Mouse (Mus musculus) kidney, embryonic 15.5 days (tissue): ENCODE data around the gene Aspn. TPM values are rescaled to one million over a fixed set of nuclear protein-coding genes. Genes with fewer than 3 reads are reported as not detected.

Source experiments
- ATAC-seq: fragments of 200-750 bp; cut with Nextera tagmentation; replicated peaks from 2 replicates; pipeline ENCODE4 v1.8.0; 2017; ENCODE audit warnings: moderate TSS enrichment; ENCODE audit not compliant: low FRiP score
- H3K27ac ChIP-seq: fragments of 300-500 bp; sonication (generic); 2 replicates; pipeline ENCODE4 v1.5.1; 2015; ENCODE audit warnings: mild to moderate bottlenecking, inconsistent platforms
- H3K27me3 ChIP-seq: fragments of 300-500 bp; sonication (generic); 2 replicates; pipeline ENCODE4 v1.6.1; 2015; ENCODE audit warnings: inconsistent platforms
- H3K36me3 ChIP-seq: fragments of 300-500 bp; sonication (generic); 2 replicates; pipeline ENCODE4 v1.6.1; 2015; ENCODE audit warnings: inconsistent platforms
- H3K4me1 ChIP-seq: fragments of 300-500 bp; sonication (generic); 2 replicates; pipeline ENCODE4 v1.6.1; 2015; ENCODE audit warnings: inconsistent platforms
- H3K4me2 ChIP-seq: fragments of 300-500 bp; sonication (generic); 2 replicates; pipeline ENCODE4 v1.6.1; 2015; ENCODE audit warnings: moderate library complexity, mild to moderate bottlenecking, inconsistent platforms
- H3K4me3 ChIP-seq: fragments of 300-500 bp; sonication (generic); replicated peaks from 2 replicates; pipeline ENCODE4 v1.5.1; 2015; ENCODE audit warnings: mild to moderate bottlenecking, inconsistent platforms
- H3K9ac ChIP-seq: fragments of 300-500 bp; sonication (generic); 2 replicates; pipeline ENCODE4 v1.6.1; 2015; ENCODE audit warnings: mild to moderate bottlenecking, inconsistent platforms
- H3K9me3 ChIP-seq: fragments of 300-500 bp; sonication (generic); replicated peaks from 2 replicates; pipeline ENCODE4 v1.6.1; 2016; ENCODE audit warnings: inconsistent platforms
- WGBS: fragments of 180-500 bp; shearing (Covaris S2); methylation state at CpG from one replicate; pipeline ENCODE4 v1.1.7; 2015; ENCODE audit warnings: mixed read lengths; 5-methylcytosine and 5-hydroxymethylcytosine counted together
- polyA plus RNA-seq: library from polyadenylated mRNA; unstranded; fragments of >200 nt; fragmentation: Nextera tagmentation; extraction: Ambion mirVana; gene quantifications from 2 replicates; pipeline ENCODE4 v1.2.1, GENCODE M21; 2015

Gene Aspn
- 18.3 and 23.7 TPM in 2 replicates for polyA plus RNA-seq

DNA sequence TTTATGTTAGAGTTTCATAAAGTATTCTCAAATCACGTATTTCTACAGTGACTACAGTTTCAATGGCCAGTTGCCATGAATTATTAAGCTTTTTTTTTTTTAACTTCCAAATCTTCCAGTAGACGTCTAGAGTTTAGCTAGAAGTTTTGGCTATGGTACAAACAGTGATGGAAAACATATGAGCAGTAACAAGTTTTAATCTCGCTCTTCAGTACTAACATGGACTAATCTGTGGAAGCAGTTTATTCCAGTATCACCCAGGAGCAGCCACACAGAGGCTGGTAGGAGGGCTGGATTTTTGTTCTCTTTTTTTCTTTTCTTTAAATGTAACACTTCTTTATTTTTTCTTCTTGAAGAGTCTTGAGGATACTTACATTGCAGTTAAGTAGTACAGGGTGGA is at the start of gene Aspn:
Aspn (plus strand) TSS at position 165 of the 400 bp plus-strand sequence.
- H3K4me1 ChIP-seq: 0 out of 2 replicates have a peak, but pooled peaks cover 3% of the 10 kb centered on the region
- ATAC-seq: no peak

GRCm38 (mm10) chr13:49504510-49504909 is 39.7 kb upstream of the Aspn start, which contains the start of gene Ecm2:
TSS of gene Ecm2 (plus strand) at chr13:49504810.
- Histone ChIP-seq H3K4me1 (peaks cover 3% of the 10 kb centered on the region; the same call in 1 of the 2 replicates), H3K4me3 (no peak within 1 kb of the TSS), H3K36me3 (no peaks in the 10 kb centered on the region), H3K9ac (no peak within 1 kb of the TSS), H3K27ac (no peak within 1 kb of the TSS), H3K9me3 (no peaks in the 10 kb centered on the region), H3K4me2 (no peak within 1 kb of the TSS), H3K27me3 (no peaks in the 10 kb centered on the region)
- no peak for ATAC-seq
- WGBS: 70% methylated on average over 4 of the region's 4 CpGs

More for the DNA sequence above, at the start of gene Aspn:
- no peaks in the 10 kb centered on the region for H3K36me3 ChIP-seq
- no peak within 1 kb of the TSS for H3K4me3 ChIP-seq
- no peak within 1 kb of the TSS for H3K9ac ChIP-seq
- no peaks in the 10 kb centered on the region for H3K9me3 ChIP-seq
- 62% methylated on average over 3 of the region's 3 CpGs for WGBS
- no peaks in the 10 kb centered on the region for H3K27me3 ChIP-seq
- H3K27ac ChIP-seq: peak within 1 kb of the TSS; percentile 54; the same call in 1 of the 2 replicates
- H3K4me2 ChIP-seq: no peak within 1 kb of the TSS

GRCm38 (mm10) chr13:49505776-49506175 is 38.5 kb upstream of the Aspn start:
- H3K9me3 ChIP-seq: no peaks in the 10 kb centered on the region
- no peak overlapping the region for H3K9ac ChIP-seq
- H3K4me1 ChIP-seq: peaks cover 3% of the 10 kb centered on the region; the same call in 1 of the 2 replicates
- no peak overlapping the region for H3K27ac ChIP-seq
- no peak overlapping the region for H3K4me2 ChIP-seq
- no peak overlapping the region for H3K4me3 ChIP-seq
- no peaks in the 10 kb centered on the region for H3K36me3 ChIP-seq
- WGBS: 81% methylated on average over 4 of the region's 4 CpGs
- no peaks in the 10 kb centered on the region for H3K27me3 ChIP-seq
- ATAC-seq: no peak

GRCm38 (mm10) chr13:49507176-49507575 is 37.1 kb upstream of the Aspn start:
- Histone ChIP-seq H3K27ac (no peak overlapping the region), H3K4me2 (no peak overlapping the region), H3K27me3 (no peaks in the 10 kb centered on the region), H3K9me3 (no peaks in the 10 kb centered on the region), H3K4me3 (no peak overlapping the region), H3K4me1 (peaks cover 3% of the 10 kb centered on the region; the same call in 1 of the 2 replicates), H3K9ac (no peak overlapping the region), H3K36me3 (no peaks in the 10 kb centered on the region)
- ATAC-seq: no peak
- WGBS: 66% methylated on average over 3 of the region's 3 CpGs

DNA sequence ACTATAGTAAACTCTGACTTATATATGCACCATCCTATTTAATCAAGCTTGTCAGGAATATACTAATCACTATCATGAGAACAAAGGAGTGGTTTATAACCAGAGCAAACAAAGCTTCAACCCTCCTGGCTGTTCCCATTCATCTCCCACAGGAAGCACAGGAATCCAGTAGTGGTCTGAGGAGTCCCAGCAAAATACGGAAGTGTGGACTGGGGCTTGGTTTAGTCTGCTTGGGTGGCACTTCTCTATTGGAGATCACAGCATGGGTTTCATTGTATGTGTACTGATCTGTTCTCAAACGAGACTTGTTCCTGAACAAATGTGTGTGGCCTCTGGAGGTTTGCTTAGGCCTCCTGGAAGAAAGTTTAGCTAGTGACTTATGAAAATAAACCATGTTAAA is 25.5 kb upstream of the Aspn start:
- Histone ChIP-seq H3K9ac (no peak overlapping the region), H3K4me2 (no peak overlapping the region), H3K27me3 (no peaks in the 10 kb centered on the region), H3K27ac (no peak overlapping the region), H3K9me3 (no peaks in the 10 kb centered on the region), H3K4me1 (no peaks in the 10 kb centered on the region), H3K4me3 (no peak overlapping the region), H3K36me3 (no peaks in the 10 kb centered on the region)
- ATAC-seq: no peak
- WGBS: 50% methylated on average over 2 of the region's 2 CpGs

- Histone ChIP-seq H3K9ac (no peak overlapping the region), H3K4me1 (no peaks in the 10 kb centered on the region), H3K27me3 (no peaks in the 10 kb centered on the region), H3K4me3 (no peak overlapping the region), H3K36me3 (no peaks in the 10 kb centered on the region), H3K4me2 (no peak overlapping the region), H3K27ac (no peak overlapping the region), H3K9me3 (no peaks in the 10 kb centered on the region)
- 71% methylated on average over 2 of the region's 2 CpGs for WGBS
- ATAC-seq: no peak
Observed at GRCm38 (mm10) chr13:49526235-49526634, 18.0 kb upstream of the Aspn start.

DNA sequence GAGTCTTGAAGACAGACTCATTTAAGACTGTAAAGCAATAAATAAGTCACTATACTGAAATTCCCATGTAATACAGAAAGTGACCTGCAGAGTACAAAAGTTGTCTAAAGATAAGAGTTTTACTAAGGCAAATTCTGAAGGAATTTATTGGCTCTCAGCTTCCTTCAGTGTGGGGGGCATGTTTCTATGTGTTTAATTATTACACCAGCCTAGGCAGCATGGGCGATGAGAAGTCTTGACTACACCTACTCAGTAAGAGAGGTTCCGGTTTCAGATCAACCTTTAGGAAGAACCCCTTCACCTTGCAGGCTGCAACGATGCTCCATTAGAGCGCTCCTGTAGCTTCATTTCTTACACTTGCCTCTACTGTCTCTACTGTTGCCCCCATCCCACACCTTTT is 13.6 kb upstream of the Aspn start:
- Histone ChIP-seq H3K4me2 (no peak overlapping the region), H3K9ac (no peak overlapping the region), H3K36me3 (no peaks in the 10 kb centered on the region), H3K9me3 (no peaks in the 10 kb centered on the region), H3K4me1 (no peaks in the 10 kb centered on the region), H3K27ac (no peak overlapping the region), H3K4me3 (no peak overlapping the region), H3K27me3 (no peaks in the 10 kb centered on the region)
- ATAC-seq: no peak
- 95% methylated on average over 4 of the region's 4 CpGs for WGBS

GRCm38 (mm10) chr13:49536946-49537345 is 7.3 kb upstream of the Aspn start:
- Histone ChIP-seq H3K4me2 (no peak overlapping the region), H3K27ac (no peak overlapping the region), H3K9ac (no peak overlapping the region), H3K9me3 (no peaks in the 10 kb centered on the region), H3K4me1 (no peaks in the 10 kb centered on the region), H3K4me3 (no peak overlapping the region), H3K27me3 (no peaks in the 10 kb centered on the region), H3K36me3 (no peaks in the 10 kb centered on the region)
- no peak for ATAC-seq
- WGBS: 94% methylated on average over 1 of the region's 1 CpGs

GRCm38 (mm10) chr13:49538693-49539092 is 5.5 kb upstream of the Aspn start:
- WGBS: 86% methylated on average over 1 of the region's 1 CpGs
- ATAC-seq: no peak
- Histone ChIP-seq H3K4me3 (no peak overlapping the region), H3K4me2 (no peak overlapping the region), H3K36me3 (no peaks in the 10 kb centered on the region), H3K4me1 (no peaks in the 10 kb centered on the region), H3K9ac (no peak overlapping the region), H3K9me3 (no peaks in the 10 kb centered on the region), H3K27me3 (no peaks in the 10 kb centered on the region), H3K27ac (no peak overlapping the region)

DNA sequence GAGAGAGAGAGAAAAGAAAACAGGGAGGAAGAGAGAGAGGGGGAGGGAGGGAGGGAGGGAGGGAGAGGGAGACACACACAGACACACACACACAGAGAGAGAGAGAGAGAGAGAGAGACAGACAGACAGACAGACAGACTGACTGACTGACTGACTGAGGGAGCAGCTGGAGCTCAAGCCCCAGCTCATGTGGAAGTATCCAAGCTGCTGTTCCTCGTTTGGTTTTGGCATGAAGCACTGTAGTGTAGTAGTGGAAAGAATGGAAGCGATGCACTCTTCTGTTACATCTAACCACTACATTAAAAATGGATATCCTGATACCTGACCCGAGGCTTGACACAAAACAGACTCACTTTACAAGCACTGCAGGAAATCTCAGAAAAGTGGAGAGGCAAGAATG is 1.4 kb downstream of the Aspn start:
- 58% methylated on average over 3 of the region's 3 CpGs for WGBS
- Histone ChIP-seq H3K27me3 (no peaks in the 10 kb centered on the region), H3K36me3 (no peaks in the 10 kb centered on the region), H3K4me2 (0 out of 2 replicates have a peak overlapping the region, but pooled peaks have one; percentile 3), H3K4me3 (no peak overlapping the region), H3K27ac (peak overlapping the region; percentile 64), H3K9ac (no peak overlapping the region), H3K9me3 (no peaks in the 10 kb centered on the region), H3K4me1 (0 out of 2 replicates have a peak, but pooled peaks cover 3% of the 10 kb centered on the region)
- no peak for ATAC-seq

- Histone ChIP-seq H3K27me3 (no peaks in the 10 kb centered on the region), H3K27ac (peak overlapping the region; percentile 64), H3K9ac (no peak overlapping the region), H3K4me3 (no peak overlapping the region), H3K9me3 (no peaks in the 10 kb centered on the region), H3K36me3 (no peaks in the 10 kb centered on the region), H3K4me1 (0 out of 2 replicates have a peak, but pooled peaks cover 3% of the 10 kb centered on the region), H3K4me2 (no peak overlapping the region)
- WGBS: 70% methylated on average over 1 of the region's 1 CpGs
- ATAC-seq: no peak
Observed at GRCm38 (mm10) chr13:49546517-49546916, 2.3 kb downstream of the Aspn start.

DNA sequence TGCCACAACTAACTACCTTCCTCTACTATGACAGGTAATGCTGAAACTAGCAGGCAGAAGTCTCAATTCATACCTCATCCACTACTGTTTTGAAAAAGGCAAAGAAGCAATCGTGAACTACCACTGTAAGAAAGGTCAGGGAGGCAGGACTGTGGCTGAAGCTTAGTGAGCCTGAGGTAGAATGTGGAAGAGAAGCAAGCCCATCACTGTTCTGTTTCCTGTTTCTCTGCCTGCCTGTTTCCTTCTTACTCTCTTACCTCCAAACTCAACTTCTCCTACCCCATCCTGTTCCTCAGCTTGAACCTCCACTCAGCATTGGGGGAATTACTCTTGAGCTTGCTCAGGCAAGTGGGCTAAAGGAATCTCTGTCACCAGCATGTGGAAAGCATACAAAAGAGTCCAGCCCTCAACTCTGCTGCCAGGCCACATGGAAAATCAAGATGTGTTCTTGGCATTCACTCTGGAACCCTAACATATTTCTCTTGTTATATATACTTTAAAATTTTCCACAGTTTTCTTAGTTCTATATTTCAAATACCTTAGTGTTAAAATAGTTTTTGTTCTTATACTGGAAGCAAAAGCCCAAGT is 3.4 kb downstream of the Aspn start:
- Histone ChIP-seq H3K36me3 (no peaks in the 10 kb centered on the region), H3K9me3 (no peaks in the 10 kb centered on the region), H3K4me2 (no peak overlapping the region), H3K27me3 (no peaks in the 10 kb centered on the region), H3K27ac (no peak overlapping the region), H3K4me1 (0 out of 2 replicates have a peak, but pooled peaks cover 3% of the 10 kb centered on the region), H3K4me3 (no peak overlapping the region), H3K9ac (no peak overlapping the region)
- no peak for ATAC-seq
- WGBS: 69% methylated on average over 1 of the region's 1 CpGs

- H3K9me3 ChIP-seq: no peaks in the 10 kb centered on the region
- H3K36me3 ChIP-seq: no peaks in the 10 kb centered on the region
- no peak overlapping the region for H3K4me3 ChIP-seq
- no peak overlapping the region for H3K27ac ChIP-seq
- no peaks in the 10 kb centered on the region for H3K27me3 ChIP-seq
- ATAC-seq: no peak
- no peak overlapping the region for H3K9ac ChIP-seq
- WGBS: 96% methylated on average over 3 of the region's 3 CpGs
- H3K4me2 ChIP-seq: no peak overlapping the region
- H3K4me1 ChIP-seq: 0 out of 2 replicates have a peak, but pooled peaks cover 3% of the 10 kb centered on the region
Observed at GRCm38 (mm10) chr13:49549616-49550015, 5.4 kb downstream of the Aspn start.
